Mouse (Mus musculus): ENCODE results near the gene Omp. TPM values are rescaled to one million over a fixed set of nuclear protein-coding genes. Genes with fewer than 3 reads are reported as not detected.

Gene Omp
- polyA plus RNA-seq, 1 experiment from 2014 or later = 0.34 TPM

- ATAC-seq = peak; percentile 80
- WGBS = 16% methylated on average over 8 of the region's 8 CpGs
Observed at GRCm38 (mm10) chr7:98186637-98187036, 41.3 kb upstream of the Omp start.

GRCm38 (mm10) chr7:98185326-98185725, 40.0 kb upstream of the Omp start:
- Histone ChIP-seq H3K4me3 (ENCODE audit: low read length) (no peak overlapping the region), H3K36me3 (ENCODE audit: control insufficient read depth, insufficient read depth, low read length) (no peaks in the 10 kb centered on the region), H3K9ac (ENCODE audit: low read depth, low read length) (no peak overlapping the region), H3K4me1 (ENCODE audit: control insufficient read depth, insufficient read depth, low read depth, low read length) (peaks cover 2% of the 10 kb centered on the region; the same call in 1 of the 2 replicates), H3K27me3 (replicated peaks; ENCODE audit: control insufficient read depth, insufficient read depth, low read length) (no peaks in the 10 kb centered on the region), H3K4me2 (ENCODE audit: low read length) (no peak overlapping the region), H3K9me3 (ENCODE audit: control insufficient read depth, low read length) (no peaks in the 10 kb centered on the region), H3K27ac (ENCODE audit: low read depth, low read length) (peak overlapping the region; percentile 45; the same call in 1 of the 2 replicates)
- WGBS = 41% methylated on average over 6 of the region's 6 CpGs
- ATAC-seq = peak; percentile 73

More at GRCm38 (mm10) chr7:98186637-98187036, 41.3 kb upstream of the Omp start:
- Histone ChIP-seq H3K9me3 (ENCODE audit: control insufficient read depth, low read length) (no peaks in the 10 kb centered on the region), H3K36me3 (ENCODE audit: control insufficient read depth, insufficient read depth, low read length) (no peaks in the 10 kb centered on the region), H3K4me3 (ENCODE audit: low read length) (no peak overlapping the region), H3K4me1 (ENCODE audit: control insufficient read depth, insufficient read depth, low read depth, low read length) (peaks cover 2% of the 10 kb centered on the region; the same call in 1 of the 2 replicates), H3K4me2 (ENCODE audit: low read length) (no peak overlapping the region), H3K9ac (ENCODE audit: low read depth, low read length) (no peak overlapping the region), H3K27ac (ENCODE audit: low read depth, low read length) (no peak overlapping the region; the same call in 1 of the 2 replicates), H3K27me3 (replicated peaks; ENCODE audit: control insufficient read depth, insufficient read depth, low read length) (peaks cover under 1% of the 10 kb centered on the region; the same call in 1 of the 2 replicates)

DNA sequence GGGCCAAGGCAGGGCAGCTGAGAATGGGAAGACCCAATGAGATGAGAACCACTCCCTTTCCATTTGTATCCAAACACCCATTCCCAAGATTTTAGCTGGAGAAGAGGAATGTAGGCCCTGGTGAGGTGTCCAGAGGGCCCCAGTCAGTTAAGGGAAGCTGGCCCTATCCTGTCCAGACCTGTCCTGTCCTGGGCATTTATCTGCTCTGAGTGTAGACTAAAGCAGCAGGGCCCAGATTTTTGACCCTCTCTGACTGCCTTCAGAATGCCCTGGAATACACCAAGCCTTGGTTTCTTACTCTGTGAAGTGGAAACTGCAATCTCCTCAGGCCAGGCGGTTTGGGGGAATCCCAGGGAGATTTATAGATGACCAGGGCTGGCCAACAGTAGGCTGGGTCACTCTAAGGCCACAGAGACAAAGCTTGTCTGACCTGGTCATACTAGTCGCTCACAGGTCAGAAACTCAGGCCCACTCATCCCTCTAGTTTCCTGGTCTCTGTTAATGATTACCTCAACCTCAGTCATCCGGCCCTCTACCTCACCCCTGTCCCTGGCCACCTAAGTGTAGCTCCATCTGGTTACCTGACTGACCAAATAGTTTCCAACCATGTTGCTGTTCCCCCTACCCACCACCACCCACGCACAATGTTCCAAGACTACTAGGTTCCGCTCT, 33.4 kb upstream of the Omp start:
- peak overlapping the region; percentile 91 for H3K4me3 ChIP-seq (ENCODE audit: low read length)
- H3K9ac ChIP-seq (ENCODE audit: low read depth, low read length) = peak overlapping the region; percentile 85
- WGBS = 82% methylated on average over 5 of the region's 5 CpGs
- peak; percentile 35 for ATAC-seq
- no peaks in the 10 kb centered on the region for H3K36me3 ChIP-seq (ENCODE audit: control insufficient read depth, insufficient read depth, low read length)
- H3K9me3 ChIP-seq (ENCODE audit: control insufficient read depth, low read length) = no peaks in the 10 kb centered on the region
- H3K4me1 ChIP-seq (ENCODE audit: control insufficient read depth, insufficient read depth, low read depth, low read length) = peaks cover 19% of the 10 kb centered on the region
- H3K4me2 ChIP-seq (ENCODE audit: low read length) = peak overlapping the region; percentile 85
- H3K27me3 ChIP-seq (replicated peaks; ENCODE audit: control insufficient read depth, insufficient read depth, low read length) = no peaks in the 10 kb centered on the region
- no peak overlapping the region; the same call in 1 of the 2 replicates for H3K27ac ChIP-seq (ENCODE audit: low read depth, low read length)

- ATAC-seq = peak; percentile 90
- peak within 1 kb of the TSS; percentile 73 for H3K27ac ChIP-seq (ENCODE audit: low read depth, low read length)
- 1% methylated on average over 38 of the region's 44 CpGs for WGBS
Observed at GRCm38 (mm10) chr7:98177929-98178559, 32.7 kb upstream of the Omp start, which contains the start of gene Capn5. TSS of gene Capn5 (minus strand) at chr7:98178274.

GRCm38 (mm10) chr7:98177566-98177928, 32.2 kb upstream of the Omp start:
- Histone ChIP-seq H3K36me3 (ENCODE audit: control insufficient read depth, insufficient read depth, low read length) (no peaks in the 10 kb centered on the region), H3K4me1 (ENCODE audit: control insufficient read depth, insufficient read depth, low read depth, low read length) (peaks cover 19% of the 10 kb centered on the region), H3K27ac (ENCODE audit: low read depth, low read length) (no peak overlapping the region; the same call in 1 of the 2 replicates), H3K4me3 (ENCODE audit: low read length) (peak overlapping the region; percentile 91), H3K9ac (ENCODE audit: low read depth, low read length) (peak overlapping the region; percentile 85), H3K4me2 (ENCODE audit: low read length) (peak overlapping the region; percentile 85), H3K9me3 (ENCODE audit: control insufficient read depth, low read length) (no peaks in the 10 kb centered on the region), H3K27me3 (replicated peaks; ENCODE audit: control insufficient read depth, insufficient read depth, low read length) (no peaks in the 10 kb centered on the region)
- WGBS = 7% methylated on average over 8 of the region's 9 CpGs
- ATAC-seq = no peak

More at GRCm38 (mm10) chr7:98177929-98178559, 32.7 kb upstream of the Omp start, which contains the start of gene Capn5:
- Histone ChIP-seq H3K4me3 (ENCODE audit: low read length) (peak within 1 kb of the TSS; percentile 91), H3K27me3 (replicated peaks; ENCODE audit: control insufficient read depth, insufficient read depth, low read length) (no peaks in the 10 kb centered on the region), H3K36me3 (ENCODE audit: control insufficient read depth, insufficient read depth, low read length) (no peaks in the 10 kb centered on the region), H3K9me3 (ENCODE audit: control insufficient read depth, low read length) (no peaks in the 10 kb centered on the region), H3K4me2 (ENCODE audit: low read length) (peak within 1 kb of the TSS; percentile 85), H3K4me1 (ENCODE audit: control insufficient read depth, insufficient read depth, low read depth, low read length) (peaks cover 19% of the 10 kb centered on the region), H3K9ac (ENCODE audit: low read depth, low read length) (peak within 1 kb of the TSS; percentile 85)

DNA sequence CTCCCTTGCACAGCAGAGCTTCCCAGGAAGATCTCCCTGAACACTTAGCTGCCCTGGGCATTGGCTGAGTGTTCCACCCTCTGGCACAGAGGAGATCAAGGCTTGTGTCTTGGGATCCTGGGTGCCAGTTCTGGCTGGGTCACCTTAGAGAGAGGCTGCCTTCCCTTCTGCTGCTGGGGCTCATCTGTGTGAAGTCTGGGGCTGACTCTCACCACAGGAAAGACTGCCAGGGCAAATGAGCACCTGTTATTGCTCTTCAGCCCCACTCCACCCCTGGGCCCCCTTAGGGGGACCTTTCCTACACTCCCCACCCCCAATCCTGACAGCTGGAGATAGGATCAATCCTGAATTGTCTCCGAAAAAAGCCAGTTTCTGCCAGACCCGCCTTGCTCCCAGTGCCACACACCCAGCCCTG, 31.8 kb upstream of the Omp start:
- H3K9ac ChIP-seq (ENCODE audit: low read depth, low read length) = peak overlapping the region; percentile 85
- H3K27me3 ChIP-seq (replicated peaks; ENCODE audit: control insufficient read depth, insufficient read depth, low read length) = no peaks in the 10 kb centered on the region
- H3K4me2 ChIP-seq (ENCODE audit: low read length) = peak overlapping the region; percentile 85

DNA sequence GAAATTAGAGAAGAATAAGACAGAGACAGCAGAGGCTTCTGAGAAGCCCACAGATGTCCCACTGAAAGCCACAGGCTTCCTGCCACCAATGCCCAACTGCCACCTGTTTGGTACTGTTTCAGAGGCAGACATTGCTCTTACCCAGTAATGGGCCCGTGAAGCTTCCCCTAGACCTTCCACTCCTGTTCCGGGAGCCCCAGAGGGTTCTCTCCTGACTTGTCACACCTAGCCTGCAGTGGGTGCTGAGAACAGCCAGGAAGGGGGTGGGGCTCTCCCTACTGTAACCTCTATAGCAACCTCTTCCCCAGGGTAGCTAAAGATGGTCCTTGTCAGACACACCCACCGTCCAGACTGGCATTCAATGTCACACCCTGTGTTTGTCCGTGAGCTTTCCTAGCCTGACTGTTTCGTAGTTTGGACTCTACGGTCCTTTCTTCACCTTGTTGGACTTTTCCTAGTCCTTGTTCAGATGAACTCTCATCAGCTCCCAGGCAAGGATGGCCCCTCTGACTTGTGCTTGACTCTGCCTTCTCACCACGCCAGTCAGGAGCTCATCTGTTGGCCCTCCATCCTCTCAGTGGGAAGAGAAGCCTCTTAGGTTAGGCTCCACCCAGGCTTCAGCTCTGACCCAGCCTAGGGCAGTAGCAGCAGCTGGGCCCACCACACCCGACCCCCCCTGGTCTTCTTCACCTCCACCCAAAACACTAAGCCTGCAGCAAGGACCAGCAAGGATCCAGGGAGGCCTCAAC, 31.2 kb upstream of the Omp start:
- 81% methylated on average over 8 of the region's 8 CpGs for WGBS
- no peaks in the 10 kb centered on the region for H3K36me3 ChIP-seq (ENCODE audit: control insufficient read depth, insufficient read depth, low read length)
- H3K4me1 ChIP-seq (ENCODE audit: control insufficient read depth, insufficient read depth, low read depth, low read length) = peaks cover 19% of the 10 kb centered on the region
- no peak overlapping the region for H3K27ac ChIP-seq (ENCODE audit: low read depth, low read length)
- H3K27me3 ChIP-seq (replicated peaks; ENCODE audit: control insufficient read depth, insufficient read depth, low read length) = no peaks in the 10 kb centered on the region
- H3K9ac ChIP-seq (ENCODE audit: low read depth, low read length) = no peak overlapping the region
- no peaks in the 10 kb centered on the region for H3K9me3 ChIP-seq (ENCODE audit: control insufficient read depth, low read length)
- peak overlapping the region; percentile 91 for H3K4me3 ChIP-seq (ENCODE audit: low read length)
- peak overlapping the region; percentile 85 for H3K4me2 ChIP-seq (ENCODE audit: low read length)
- ATAC-seq = no peak

More for the DNA sequence above, 31.8 kb upstream of the Omp start:
- WGBS = 56% methylated on average over 2 of the region's 2 CpGs
- Histone ChIP-seq H3K9me3 (ENCODE audit: control insufficient read depth, low read length) (no peaks in the 10 kb centered on the region), H3K27ac (ENCODE audit: low read depth, low read length) (no peak overlapping the region), H3K36me3 (ENCODE audit: control insufficient read depth, insufficient read depth, low read length) (no peaks in the 10 kb centered on the region), H3K4me3 (ENCODE audit: low read length) (peak overlapping the region; percentile 91), H3K4me1 (ENCODE audit: control insufficient read depth, insufficient read depth, low read depth, low read length) (peaks cover 19% of the 10 kb centered on the region)
- 0 out of 2 replicates have a peak, but pooled peaks have one; percentile 9 for ATAC-seq

DNA sequence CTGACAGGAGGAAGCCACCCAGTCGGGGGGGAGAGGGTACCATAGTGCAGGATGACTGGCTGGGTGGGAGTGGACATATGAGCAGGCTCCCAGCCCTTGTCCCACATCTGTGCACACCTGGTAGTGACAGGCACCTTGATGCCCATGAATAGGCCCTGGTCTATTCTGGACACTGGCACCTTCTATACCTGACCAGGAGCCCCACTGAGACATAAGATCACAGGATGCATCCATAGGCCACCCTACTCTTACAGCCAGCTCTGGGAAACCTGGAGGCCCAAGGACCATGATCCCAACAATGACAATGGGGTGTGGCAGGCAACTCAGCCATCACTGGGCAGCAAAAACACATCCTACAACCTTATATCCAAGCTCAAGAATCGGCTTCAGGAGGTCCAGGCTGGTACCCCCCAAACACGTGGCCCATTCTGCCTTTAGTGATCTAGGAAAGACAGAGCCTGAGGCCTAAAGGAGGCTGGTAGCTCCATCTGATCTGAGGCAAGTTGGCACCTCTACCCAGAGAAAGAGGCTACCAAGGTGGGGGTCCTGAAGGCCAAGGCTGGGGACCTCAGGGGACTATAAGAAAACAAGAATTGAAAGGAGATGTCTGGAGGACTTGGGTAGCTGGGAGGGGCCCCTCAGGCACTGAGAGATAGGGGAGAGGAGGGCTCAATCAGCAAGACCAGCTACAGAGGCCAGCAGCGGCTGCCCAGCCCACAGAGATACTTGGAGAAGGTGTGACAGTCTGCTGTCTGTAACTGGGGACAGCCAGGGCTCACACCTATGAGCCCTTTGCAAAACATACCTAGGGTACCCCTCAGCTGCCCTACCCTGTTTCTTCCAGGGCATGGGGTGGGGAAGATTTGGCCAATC, 29.8 kb upstream of the Omp start:
- no peak overlapping the region for H3K4me3 ChIP-seq (ENCODE audit: low read length)
- no peaks in the 10 kb centered on the region for H3K27me3 ChIP-seq (replicated peaks; ENCODE audit: control insufficient read depth, insufficient read depth, low read length)
- ATAC-seq = no peak
- H3K9me3 ChIP-seq (ENCODE audit: control insufficient read depth, low read length) = no peaks in the 10 kb centered on the region
- H3K4me1 ChIP-seq (ENCODE audit: control insufficient read depth, insufficient read depth, low read depth, low read length) = peaks cover 19% of the 10 kb centered on the region
- no peak overlapping the region for H3K27ac ChIP-seq (ENCODE audit: low read depth, low read length)
- H3K9ac ChIP-seq (ENCODE audit: low read depth, low read length) = no peak overlapping the region
- no peak overlapping the region for H3K4me2 ChIP-seq (ENCODE audit: low read length)
- 88% methylated on average over 4 of the region's 4 CpGs for WGBS
- H3K36me3 ChIP-seq (ENCODE audit: control insufficient read depth, insufficient read depth, low read length) = no peaks in the 10 kb centered on the region
